ENCODE assay signal across 16 mouse cellular contexts in genomic region chr10:66337994-66338393, GRCm38 (mm10).
"Had no signal": no experiment of that assay in that cellular context is flagged by ENCODE, and none has a peak within 500 bp of the region (broad histone marks: within the 10 kb centered on the region; RNA-seq: fewer than 3 reads in every experiment).

No protein-coding gene starts in this region.

- H3K27me3 ChIP-seq: lung, embryonic 15.5 days; megakaryocyte, embryonic 14.5 days; midbrain, embryonic 13.5 days; midbrain, embryonic 15.5 days; neural tube, embryonic 12.5 days had no signal

- H3K9me3 ChIP-seq: lung, embryonic 15.5 days; midbrain, embryonic 13.5 days; midbrain, embryonic 15.5 days; neural tube, embryonic 12.5 days had no signal

- ATAC-seq: lung, postnatal 0 days; midbrain, embryonic 13.5 days; midbrain, embryonic 15.5 days had no signal

- H3K4me2 ChIP-seq: lung, embryonic 15.5 days; midbrain, embryonic 11.5 days; midbrain, embryonic 13.5 days; midbrain, embryonic 15.5 days; neural tube, embryonic 12.5 days had no signal

- H3K4me3 ChIP-seq: lung, embryonic 15.5 days; megakaryocyte, embryonic 14.5 days; midbrain, embryonic 13.5 days; midbrain, embryonic 15.5 days; neural tube, embryonic 12.5 days had no signal

- H3K9ac ChIP-seq: lung, embryonic 15.5 days; midbrain, embryonic 13.5 days; midbrain, embryonic 15.5 days; neural tube, embryonic 12.5 days had no signal

- H3K27ac ChIP-seq: lung, embryonic 15.5 days; macrophage; midbrain, embryonic 13.5 days; midbrain, embryonic 15.5 days; neural tube, embryonic 12.5 days had no signal

- DNase-seq: lung, adult 2 months; lung, postnatal 14 days; lung, postnatal 36 days; right cerebral cortex, postnatal 14 days; spleen, adult 18-20 months; thymus, adult 18-20 months; thymus, postnatal 14 days; thymus, postnatal 36 days had no signal

- H3K4me1 ChIP-seq: lung, embryonic 15.5 days; megakaryocyte, embryonic 14.5 days; midbrain, embryonic 13.5 days; midbrain, embryonic 15.5 days; neural tube, embryonic 12.5 days had no signal

- H3K36me3 ChIP-seq: lung, embryonic 15.5 days; midbrain, embryonic 13.5 days; midbrain, embryonic 15.5 days; neural tube, embryonic 12.5 days had no signal
